Mouse (Mus musculus): ENCODE data around the gene Ppm1m. TPM values are rescaled to one million over a fixed set of nuclear protein-coding genes. Genes with fewer than 3 reads are reported as not detected.

Gene Ppm1m
- total and polyA plus RNA-seq, 2 experiments from 2014 or later = 16.2 to 18.5 TPM

- no peaks in the 10 kb centered on the region for H3K9me3 ChIP-seq (ENCODE audit: low read length)
- no peak overlapping the region for H3K27ac ChIP-seq (ENCODE audit: low read depth, low read length)
- DNase-seq (ENCODE audit: low spot score) = no peak
- TF ChIP-seq CTCF (IDR thresholded peaks at IDR 0.05) = no peak
- H3K4me1 ChIP-seq (ENCODE audit: insufficient read depth, low read length) = no peaks in the 10 kb centered on the region
- no peak overlapping the region for H3K4me2 ChIP-seq (ENCODE audit: low read depth, low read length, poor library complexity, severe bottlenecking)
- no peaks in the 10 kb centered on the region for H3K27me3 ChIP-seq (ENCODE audit: insufficient read depth, low read length)
- peaks cover 29% of the 10 kb centered on the region for H3K36me3 ChIP-seq (ENCODE audit: insufficient read depth, low read length)
- WGBS = 76% methylated on average over 7 of the region's 7 CpGs
- no peak overlapping the region for H3K9ac ChIP-seq (replicated peaks; ENCODE audit: low read length, poor library complexity, severe bottlenecking)
- H3K4me3 ChIP-seq (ENCODE audit: low read depth, low read length) = no peak overlapping the region
- ATAC-seq (ENCODE audit: low FRiP score) = no peak
Measured at GRCm38 (mm10) chr9:106231220-106231619, 31.7 kb upstream of the Ppm1m start.

- Histone ChIP-seq H3K36me3 (ENCODE audit: insufficient read depth, low read length) (peaks cover 26% of the 10 kb centered on the region), H3K4me1 (ENCODE audit: insufficient read depth, low read length) (0 out of 2 replicates have a peak, but pooled peaks cover 4% of the 10 kb centered on the region), H3K4me2 (ENCODE audit: low read depth, low read length, poor library complexity, severe bottlenecking) (no peak overlapping the region), H3K9me3 (ENCODE audit: low read length) (no peaks in the 10 kb centered on the region), H3K27ac (ENCODE audit: low read depth, low read length) (no peak overlapping the region), H3K27me3 (ENCODE audit: insufficient read depth, low read length) (no peaks in the 10 kb centered on the region), H3K9ac (replicated peaks; ENCODE audit: low read length, poor library complexity, severe bottlenecking) (no peak overlapping the region), H3K4me3 (ENCODE audit: low read depth, low read length) (no peak overlapping the region)
- ATAC-seq (ENCODE audit: low FRiP score) (no peak), DNase-seq (ENCODE audit: low spot score) (no peak)
- 54% methylated on average over 3 of the region's 3 CpGs for WGBS
- TF ChIP-seq CTCF (IDR thresholded peaks at IDR 0.05) = peak; percentile 54
Measured at GRCm38 (mm10) chr9:106230734-106231106, 31.2 kb upstream of the Ppm1m start.

GRCm38 (mm10) chr9:106230051-106230733 is 30.6 kb upstream of the Ppm1m start:
- no peak for DNase-seq (ENCODE audit: low spot score)
- Histone ChIP-seq H3K4me3 (ENCODE audit: low read depth, low read length) (no peak overlapping the region), H3K9ac (replicated peaks; ENCODE audit: low read length, poor library complexity, severe bottlenecking) (no peak overlapping the region), H3K9me3 (ENCODE audit: low read length) (no peaks in the 10 kb centered on the region), H3K27me3 (ENCODE audit: insufficient read depth, low read length) (no peaks in the 10 kb centered on the region), H3K4me2 (ENCODE audit: low read depth, low read length, poor library complexity, severe bottlenecking) (no peak overlapping the region), H3K27ac (ENCODE audit: low read depth, low read length) (no peak overlapping the region), H3K4me1 (ENCODE audit: insufficient read depth, low read length) (0 out of 2 replicates have a peak, but pooled peaks cover 4% of the 10 kb centered on the region), H3K36me3 (ENCODE audit: insufficient read depth, low read length) (peaks cover 21% of the 10 kb centered on the region)
- no peak for TF ChIP-seq CTCF (IDR thresholded peaks at IDR 0.05)
- ATAC-seq (ENCODE audit: low FRiP score) = no peak
- WGBS = 83% methylated on average over 9 of the region's 9 CpGs

- 76% methylated on average over 8 of the region's 8 CpGs for WGBS
Measured at GRCm38 (mm10) chr9:106227790-106228429, 28.4 kb upstream of the Ppm1m start.

GRCm38 (mm10) chr9:106226151-106226682 is 26.7 kb upstream of the Ppm1m start:
- peak; percentile 72 for ATAC-seq (ENCODE audit: low FRiP score)
- peak overlapping the region; percentile 61 for H3K4me2 ChIP-seq (ENCODE audit: low read depth, low read length, poor library complexity, severe bottlenecking)
- DNase-seq (ENCODE audit: low spot score) = peak; percentile 69
- 11% methylated on average over 34 of the region's 34 CpGs for WGBS
- peak overlapping the region; percentile 39; the same call in 1 of the 2 replicates for H3K27ac ChIP-seq (ENCODE audit: low read depth, low read length)
- 0 out of 2 replicates have a peak, but pooled peaks cover 4% of the 10 kb centered on the region for H3K4me1 ChIP-seq (ENCODE audit: insufficient read depth, low read length)
- peak overlapping the region; percentile 28 for H3K4me3 ChIP-seq (ENCODE audit: low read depth, low read length)
- H3K36me3 ChIP-seq (ENCODE audit: insufficient read depth, low read length) = no peaks in the 10 kb centered on the region
- H3K27me3 ChIP-seq (ENCODE audit: insufficient read depth, low read length) = no peaks in the 10 kb centered on the region
- H3K9me3 ChIP-seq (ENCODE audit: low read length) = no peaks in the 10 kb centered on the region
- H3K9ac ChIP-seq (replicated peaks; ENCODE audit: low read length, poor library complexity, severe bottlenecking) = peak overlapping the region; percentile 13
- TF ChIP-seq CTCF (IDR thresholded peaks at IDR 0.05) = peak; percentile 68

More at GRCm38 (mm10) chr9:106227790-106228429, 28.4 kb upstream of the Ppm1m start:
- no peak overlapping the region for H3K4me2 ChIP-seq (ENCODE audit: low read depth, low read length, poor library complexity, severe bottlenecking)
- no peaks in the 10 kb centered on the region for H3K9me3 ChIP-seq (ENCODE audit: low read length)
- no peak overlapping the region for H3K4me3 ChIP-seq (ENCODE audit: low read depth, low read length)
- ATAC-seq (ENCODE audit: low FRiP score) (no peak), DNase-seq (ENCODE audit: low spot score) (no peak)
- no peak for TF ChIP-seq CTCF (IDR thresholded peaks at IDR 0.05)
- no peaks in the 10 kb centered on the region for H3K27me3 ChIP-seq (ENCODE audit: insufficient read depth, low read length)
- H3K4me1 ChIP-seq (ENCODE audit: insufficient read depth, low read length) = 0 out of 2 replicates have a peak, but pooled peaks cover 4% of the 10 kb centered on the region
- H3K36me3 ChIP-seq (ENCODE audit: insufficient read depth, low read length) = no peaks in the 10 kb centered on the region; the same call in 1 of the 2 replicates
- no peak overlapping the region for H3K27ac ChIP-seq (ENCODE audit: low read depth, low read length)
- H3K9ac ChIP-seq (replicated peaks; ENCODE audit: low read length, poor library complexity, severe bottlenecking) = no peak overlapping the region
